In the genomic region with DNA sequence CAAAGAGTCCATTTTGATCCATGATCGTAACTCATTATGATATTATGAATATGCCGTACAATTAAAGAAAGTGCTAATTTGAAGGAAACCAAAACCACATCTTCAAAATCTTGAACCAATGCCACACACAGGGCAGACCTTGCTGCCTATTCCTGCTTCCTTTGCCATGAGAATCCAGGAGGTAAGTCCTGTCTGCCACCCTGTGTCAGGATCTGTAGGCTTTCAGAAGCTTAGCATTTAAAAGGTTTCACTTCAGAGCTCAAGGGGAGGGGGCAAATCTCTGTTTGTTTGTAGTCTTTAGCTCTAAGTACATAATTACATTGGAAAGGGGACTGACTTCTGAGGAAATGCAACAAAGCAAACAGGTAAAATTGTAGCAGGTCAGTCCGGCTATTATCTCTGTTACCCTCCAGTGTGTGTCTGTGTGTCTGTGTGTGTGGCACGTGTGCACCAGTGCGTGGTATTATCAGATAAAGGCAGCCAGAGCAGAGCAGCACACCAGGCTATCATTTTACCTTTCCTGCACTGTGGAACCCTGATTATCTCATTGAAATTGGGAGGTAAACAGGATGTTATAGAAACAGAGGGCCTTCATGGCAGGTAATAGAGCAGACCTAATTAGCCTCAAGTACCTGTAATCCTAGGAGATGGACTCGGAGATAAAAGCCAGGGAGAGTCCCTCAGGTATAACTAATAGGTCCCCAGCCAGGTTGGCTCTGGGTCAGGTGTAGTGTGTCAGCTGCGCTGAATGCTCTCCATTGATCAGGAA, we compare ENCODE assay signal across 16 mouse cellular contexts.
DNase-seq lines count a peak whose midpoint lies in the region; ATAC-seq lines count a peak whose summit lies in the region.
"Had no signal": no experiment of that assay in that cellular context is flagged by ENCODE, and none has a peak within 500 bp of the region (broad histone marks: within the 10 kb centered on the region; RNA-seq: fewer than 3 reads in every experiment).

No protein-coding gene starts in this region.

- no peak overlapping the region for H3K9ac ChIP-seq in hindbrain, embryonic 15.5 days
- no peak overlapping the region for H3K9ac ChIP-seq in hindbrain, embryonic 11.5 days (ENCODE audit: low read depth, low read length)
- no peak overlapping the region for H3K9ac ChIP-seq in neural tube, embryonic 15.5 days (replicated peaks)
- H3K9ac ChIP-seq in embryonic facial prominence, embryonic 14.5 days (ENCODE audit: low read depth, low read length), result no peak overlapping the region
- H3K9ac ChIP-seq: forebrain, postnatal 0 days; limb, embryonic 12.5 days had no signal

- DNase-seq in hindbrain, embryonic 11.5 days (ENCODE audit: low spot score), result no peak
- DNase-seq in neural tube, embryonic 10.5 days (ENCODE audit: extremely low spot score, low spot score), result no peak
- DNase-seq in embryonic facial prominence, embryonic 14.5 days (ENCODE audit: low spot score), result peak; percentile 70
- DNase-seq in thymus, postnatal 36 days, result no peak
- DNase-seq in embryo, embryonic 10 days (ENCODE audit: low spot score), result no peak
- DNase-seq: adrenal gland, postnatal 14 days; cerebellum, adult 9-11 months; forebrain, postnatal 0 days; gastrocnemius, adult 2 months; heart, postnatal 10 days; thymus, adult 18-20 months had no signal

- no peak overlapping the region for H3K4me3 ChIP-seq in hindbrain, embryonic 15.5 days
- no peak overlapping the region for H3K4me3 ChIP-seq in hindbrain, embryonic 11.5 days (ENCODE audit: low read depth, low read length)
- no peak overlapping the region for H3K4me3 ChIP-seq in neural tube, embryonic 15.5 days (replicated peaks)
- H3K4me3 ChIP-seq in embryonic facial prominence, embryonic 14.5 days (ENCODE audit: low read depth, low read length), result no peak overlapping the region
- H3K4me3 ChIP-seq: gastrocnemius, adult 2 months; limb, embryonic 12.5 days had no signal

- no peaks in the 10 kb centered on the region for H3K4me1 ChIP-seq in hindbrain, embryonic 15.5 days (replicated peaks)
- no peaks in the 10 kb centered on the region for H3K4me1 ChIP-seq in hindbrain, embryonic 11.5 days (replicated peaks; ENCODE audit: control insufficient read depth, insufficient read depth, low read length)
- H3K4me1 ChIP-seq in neural tube, embryonic 15.5 days, result no peaks in the 10 kb centered on the region
- H3K4me1 ChIP-seq in embryonic facial prominence, embryonic 14.5 days (ENCODE audit: control insufficient read depth, insufficient read depth, low read length), result no peaks in the 10 kb centered on the region
- H3K4me1 ChIP-seq: limb, embryonic 12.5 days had no signal

- no peaks in the 10 kb centered on the region for H3K9me3 ChIP-seq in hindbrain, embryonic 15.5 days
- H3K9me3 ChIP-seq in hindbrain, embryonic 11.5 days (ENCODE audit: control insufficient read depth, low read length), result no peaks in the 10 kb centered on the region
- H3K9me3 ChIP-seq in neural tube, embryonic 15.5 days (replicated peaks), result no peaks in the 10 kb centered on the region
- H3K9me3 ChIP-seq in embryonic facial prominence, embryonic 14.5 days (ENCODE audit: control insufficient read depth, low read length), result no peaks in the 10 kb centered on the region
- H3K9me3 ChIP-seq: limb, embryonic 12.5 days had no signal

- peak; percentile 54; the same call in 1 of the 2 replicates for ATAC-seq in hindbrain, embryonic 15.5 days (ENCODE audit: low FRiP score, low read depth)
- ATAC-seq in hindbrain, embryonic 11.5 days (ENCODE audit: low FRiP score), result no peak
- peak; percentile 59; the same call in 1 of the 2 replicates for ATAC-seq in neural tube, embryonic 15.5 days (ENCODE audit: low FRiP score)
- ATAC-seq in embryonic facial prominence, embryonic 14.5 days (ENCODE audit: low read depth), result peak; percentile 94
- ATAC-seq: CD4-positive, CD25-positive, alpha-beta regulatory T cell, adult 4 months; forebrain, postnatal 0 days; intestine, embryonic 16.5 days had no signal

- no peaks in the 10 kb centered on the region for H3K27me3 ChIP-seq in hindbrain, embryonic 15.5 days
- no peaks in the 10 kb centered on the region for H3K27me3 ChIP-seq in hindbrain, embryonic 11.5 days (ENCODE audit: control insufficient read depth, insufficient read depth, low read length)
- no peaks in the 10 kb centered on the region for H3K27me3 ChIP-seq in neural tube, embryonic 15.5 days (replicated peaks)
- H3K27me3 ChIP-seq in embryonic facial prominence, embryonic 14.5 days (replicated peaks; ENCODE audit: control insufficient read depth, insufficient read depth, low read length), result no peaks in the 10 kb centered on the region
- H3K27me3 ChIP-seq: limb, embryonic 12.5 days had no signal

- 68% methylated on average over 7 of the region's 7 CpGs for WGBS in hindbrain, embryonic 15.5 days
- 80% methylated on average over 7 of the region's 7 CpGs for WGBS in hindbrain, embryonic 11.5 days
- WGBS in neural tube, embryonic 15.5 days, result 68% methylated on average over 7 of the region's 7 CpGs
- WGBS in embryonic facial prominence, embryonic 14.5 days, result 43% methylated on average over 7 of the region's 7 CpGs

- H3K4me2 ChIP-seq in hindbrain, embryonic 15.5 days, result no peak overlapping the region
- no peak overlapping the region for H3K4me2 ChIP-seq in hindbrain, embryonic 11.5 days (replicated peaks; ENCODE audit: low read depth, low read length)
- no peak overlapping the region for H3K4me2 ChIP-seq in neural tube, embryonic 15.5 days
- H3K4me2 ChIP-seq in embryonic facial prominence, embryonic 14.5 days (ENCODE audit: low read depth, low read length), result no peak overlapping the region
- H3K4me2 ChIP-seq: limb, embryonic 12.5 days had no signal

- no peaks in the 10 kb centered on the region for H3K36me3 ChIP-seq in hindbrain, embryonic 15.5 days
- H3K36me3 ChIP-seq in hindbrain, embryonic 11.5 days (ENCODE audit: control insufficient read depth, insufficient read depth, low read length), result no peaks in the 10 kb centered on the region
- H3K36me3 ChIP-seq in neural tube, embryonic 15.5 days, result no peaks in the 10 kb centered on the region
- no peaks in the 10 kb centered on the region for H3K36me3 ChIP-seq in embryonic facial prominence, embryonic 14.5 days (ENCODE audit: control insufficient read depth, insufficient read depth, low read length)
- H3K36me3 ChIP-seq: limb, embryonic 12.5 days had no signal

- no peak overlapping the region for H3K27ac ChIP-seq in hindbrain, embryonic 15.5 days (replicated peaks)
- H3K27ac ChIP-seq in hindbrain, embryonic 11.5 days (ENCODE audit: low read depth, low read length), result no peak overlapping the region
- H3K27ac ChIP-seq in neural tube, embryonic 15.5 days (replicated peaks), result no peak overlapping the region
- no peak overlapping the region for H3K27ac ChIP-seq in embryonic facial prominence, embryonic 14.5 days (replicated peaks; ENCODE audit: low read depth, low read length)
- H3K27ac ChIP-seq: gastrocnemius, adult 2 months; limb, embryonic 12.5 days had no signal
